Mouse (Mus musculus): ENCODE data around the gene Herc2.

Gene Herc2

GRCm38 (mm10) chr7:56202843-56203242 lies 152.8 kb downstream of the Herc2 start:
- DNase-seq = peak; percentile 18

- DNase-seq = peak; percentile 74
Measured at GRCm38 (mm10) chr7:56203286-56203685, 153.3 kb downstream of the Herc2 start.

- DNase-seq = peak; percentile 17
Measured at GRCm38 (mm10) chr7:56204877-56205276, 154.9 kb downstream of the Herc2 start.

GRCm38 (mm10) chr7:56220811-56221210 lies 170.8 kb downstream of the Herc2 start:
- peak; percentile 33 for DNase-seq

GRCm38 (mm10) chr7:56235794-56236423 lies 185.9 kb downstream of the Herc2 start:
- DNase-seq = peak; percentile 64

GRCm38 (mm10) chr7:56236617-56237016 lies 186.6 kb downstream of the Herc2 start:
- peak; percentile 68 for DNase-seq

- DNase-seq = no peak
Measured at GRCm38 (mm10) chr7:56239543-56239942, 189.5 kb downstream of the Herc2 start, which contains the start of gene Oca2. TSS of gene Oca2 (plus strand) at chr7:56239760.

GRCm38 (mm10) chr7:56254568-56254967 lies 204.6 kb downstream of the Herc2 start:
- no peak for DNase-seq

- no peak for DNase-seq
Measured at GRCm38 (mm10) chr7:56257875-56258441, 208.0 kb downstream of the Herc2 start.

GRCm38 (mm10) chr7:56277506-56277905 lies 227.5 kb downstream of the Herc2 start:
- no peak for DNase-seq

Data from heart, adult 11 months (tissue).